Mouse (Mus musculus): ENCODE data around the gene Arhgap8.
"Not testable (repeated sequence)": the region's sequence is repeated elsewhere in the genome, so short reads cannot be mapped to it uniquely, and the experiment has no call there.

Arhgap8 gene

GRCm38 (mm10) chr15:84736346-84736993, 16.6 kb downstream of the Arhgap8 start:
- DNase-seq (ENCODE audit: low spot score in 2 of 2): no peak

GRCm38 (mm10) chr15:84736994-84737346, 17.1 kb downstream of the Arhgap8 start:
- no peak for DNase-seq (ENCODE audit: low spot score in 2 of 2)

DNA sequence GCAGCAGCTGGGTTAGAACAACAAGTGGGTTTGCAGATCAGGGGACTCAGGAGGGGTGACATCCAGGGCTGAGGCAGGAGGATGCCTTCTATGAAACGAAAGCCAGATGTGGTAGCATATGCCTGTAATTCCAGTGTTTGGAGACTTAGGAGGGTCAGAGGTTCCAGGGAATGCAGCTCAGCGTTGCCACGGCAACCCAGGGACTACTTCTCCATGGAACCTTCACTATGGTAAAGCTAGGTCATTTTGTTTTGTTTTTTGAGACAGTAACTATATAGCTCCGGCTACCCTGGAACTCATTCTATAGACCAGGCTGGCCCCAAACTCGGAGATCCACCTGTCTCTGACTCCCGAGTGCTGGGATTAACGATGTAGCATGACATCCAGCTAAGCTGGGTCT, 18.4 kb downstream of the Arhgap8 start:
- DNase-seq (ENCODE audit: low spot score in 2 of 2): no peak

GRCm38 (mm10) chr15:84741573-84741972, 21.7 kb downstream of the Arhgap8 start:
- no peak for DNase-seq (ENCODE audit: low spot score in 2 of 2)

DNA sequence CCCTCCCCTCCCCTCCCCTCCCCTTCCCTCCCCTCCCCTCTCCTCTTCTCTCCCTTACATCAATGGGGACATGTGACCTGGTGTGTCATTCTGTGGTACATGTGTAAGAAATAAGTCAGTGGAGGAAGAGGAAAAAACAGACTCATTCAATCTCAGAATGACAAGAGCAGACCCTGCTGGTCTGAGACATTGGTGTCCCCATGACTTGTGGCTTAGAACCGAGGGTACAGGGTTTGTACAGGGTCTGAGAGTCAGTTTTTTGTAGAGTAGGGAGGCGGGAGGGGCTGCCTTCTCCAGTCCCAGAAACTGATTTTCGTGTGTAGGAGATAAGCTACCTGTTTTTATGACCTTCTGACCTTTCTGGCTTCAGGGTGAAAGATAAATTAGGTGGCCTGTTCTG, 23.5 kb downstream of the Arhgap8 start:
- DNase-seq (ENCODE audit: low spot score in 2 of 2): no peak

- DNase-seq (ENCODE audit: low spot score in 2 of 2): no peak
These were observed 24.5 kb downstream of the Arhgap8 start for GRCm38 (mm10) chr15:84744308-84744707.

- DNase-seq (ENCODE audit: low spot score in 2 of 2): no peak
These were observed 26.0 kb downstream of the Arhgap8 start for GRCm38 (mm10) chr15:84745831-84746230.

DNA sequence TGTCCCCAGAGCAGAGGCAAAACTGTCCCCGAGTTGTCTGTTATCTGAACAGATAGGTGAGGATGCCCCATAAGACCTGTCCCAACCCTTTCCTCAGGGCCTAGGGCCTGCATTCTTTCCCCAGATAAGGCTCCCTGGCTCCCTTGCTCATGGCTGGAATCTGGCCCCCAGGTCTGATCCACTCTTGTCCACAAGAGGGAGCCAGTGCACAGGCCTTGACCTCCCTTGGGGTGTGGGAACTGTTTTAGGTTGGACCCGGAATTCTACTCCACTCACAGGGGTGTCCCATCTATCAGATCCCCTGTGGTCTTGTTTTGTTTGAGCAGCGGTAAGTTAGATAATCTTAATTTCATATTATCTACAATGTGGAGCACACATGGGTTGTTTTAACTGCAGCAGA, 35.1 kb downstream of the Arhgap8 start:
- peak in 1 of 2 experiments; percentile 44 for DNase-seq (ENCODE audit: low spot score in 2 of 2)

- DNase-seq (ENCODE audit: low spot score in 2 of 2): no peak
These were observed 36.6 kb downstream of the Arhgap8 start for GRCm38 (mm10) chr15:84756426-84756825.

DNA sequence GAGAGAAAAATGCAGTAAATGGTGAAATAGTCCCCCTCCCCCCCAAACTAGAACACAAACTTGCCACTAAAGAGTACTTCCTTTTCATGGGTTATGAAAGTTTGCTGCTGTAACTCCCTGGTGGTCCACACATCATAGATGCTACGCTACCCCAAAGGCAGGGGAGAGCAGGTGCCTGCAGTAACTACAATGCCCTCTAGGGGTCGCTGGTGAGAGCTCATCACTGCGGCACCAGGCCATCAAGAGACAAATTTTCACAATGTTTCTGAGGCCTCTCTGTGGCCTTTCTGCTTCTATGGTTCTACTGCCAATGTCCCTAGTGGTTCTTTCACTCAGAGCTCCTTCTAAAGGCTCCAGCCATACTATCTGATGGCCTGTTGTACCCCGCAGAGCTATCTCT, 38.6 kb downstream of the Arhgap8 start:
- DNase-seq (ENCODE audit: low spot score in 2 of 2): peak in 1 of 2 experiments; percentile 28

- no peak for DNase-seq (ENCODE audit: low spot score in 2 of 2)
These were observed 43.0 kb downstream of the Arhgap8 start for GRCm38 (mm10) chr15:84762712-84763422.

- DNase-seq (ENCODE audit: low spot score in 2 of 2): no peak
These were observed 43.6 kb downstream of the Arhgap8 start for GRCm38 (mm10) chr15:84763423-84763812.

DNA sequence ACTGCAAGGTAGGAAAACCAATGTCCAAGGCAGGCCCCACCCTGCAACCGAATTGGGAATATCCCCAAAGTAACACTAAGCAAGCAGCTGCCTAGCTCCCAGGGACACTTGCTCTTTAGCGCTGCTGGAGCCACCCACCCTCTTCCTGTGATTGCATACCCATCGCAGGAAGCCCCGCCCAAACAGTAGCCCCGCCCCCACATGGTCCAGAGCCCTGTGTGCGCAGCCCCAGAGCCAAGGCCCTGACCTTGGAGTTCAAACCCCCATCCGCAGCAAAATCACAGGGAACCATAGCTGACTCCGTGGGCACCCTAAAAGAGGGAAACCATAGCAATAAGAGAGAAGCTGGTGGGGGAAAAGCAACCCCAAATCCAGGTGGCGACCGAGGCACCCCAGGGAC, 46.8 kb downstream of the Arhgap8 start:
- no peak for DNase-seq (ENCODE audit: low spot score in 2 of 2)

GRCm38 (mm10) chr15:84768531-84768930, 48.7 kb downstream of the Arhgap8 start:
- DNase-seq (ENCODE audit: low spot score in 2 of 2): not testable (repeated sequence)

- no peak for DNase-seq (ENCODE audit: low spot score in 2 of 2)
These were observed 49.9 kb downstream of the Arhgap8 start for GRCm38 (mm10) chr15:84769641-84770341.

DNA sequence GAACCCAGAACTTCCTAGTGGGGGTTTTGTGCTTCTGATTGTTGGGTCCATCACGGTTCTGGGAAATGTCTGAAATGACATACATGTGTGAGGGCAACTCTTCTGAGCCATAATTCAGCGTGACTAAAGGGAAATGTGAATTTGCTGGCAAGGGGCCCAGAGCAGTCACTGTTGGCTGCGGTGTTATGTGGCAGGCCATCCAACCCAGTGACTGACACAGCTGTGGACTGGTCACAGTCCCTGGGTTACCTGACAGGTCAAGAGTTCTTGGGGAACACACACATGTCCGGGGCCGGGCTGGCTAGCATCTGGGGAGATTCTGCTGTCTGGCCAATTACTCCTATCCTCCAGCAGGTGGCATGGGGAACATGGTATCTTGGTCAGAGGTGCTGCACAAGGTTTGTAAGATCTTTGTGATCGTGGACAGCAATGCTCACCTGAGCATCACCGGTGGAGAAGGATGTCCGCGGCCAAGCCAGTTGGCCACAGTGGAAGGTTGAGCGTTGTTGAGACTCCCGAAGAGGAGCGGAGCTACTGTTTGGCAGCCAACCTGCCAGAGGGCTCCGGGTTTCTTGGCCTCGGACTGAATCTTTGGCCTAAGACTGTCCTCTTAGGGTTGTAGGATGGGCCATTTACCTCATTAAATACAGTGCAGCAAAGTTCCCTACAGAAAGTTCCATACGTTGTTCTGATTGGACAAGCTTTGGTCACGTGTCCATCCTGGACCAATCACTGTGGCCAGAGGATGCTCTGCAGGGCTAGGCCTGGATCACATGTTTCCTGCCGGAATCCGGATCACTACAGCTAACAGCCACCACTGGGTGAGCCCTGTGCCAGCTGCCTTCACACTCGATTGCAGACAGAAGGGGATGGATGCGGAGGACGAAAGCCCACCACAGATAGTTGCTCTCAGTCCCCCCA, 52.6 kb downstream of the Arhgap8 start:
- DNase-seq (ENCODE audit: low spot score in 2 of 2): no peak

- DNase-seq (ENCODE audit: low spot score in 2 of 2): no peak
These were observed 55.7 kb downstream of the Arhgap8 start for GRCm38 (mm10) chr15:84775421-84776174.

DNA sequence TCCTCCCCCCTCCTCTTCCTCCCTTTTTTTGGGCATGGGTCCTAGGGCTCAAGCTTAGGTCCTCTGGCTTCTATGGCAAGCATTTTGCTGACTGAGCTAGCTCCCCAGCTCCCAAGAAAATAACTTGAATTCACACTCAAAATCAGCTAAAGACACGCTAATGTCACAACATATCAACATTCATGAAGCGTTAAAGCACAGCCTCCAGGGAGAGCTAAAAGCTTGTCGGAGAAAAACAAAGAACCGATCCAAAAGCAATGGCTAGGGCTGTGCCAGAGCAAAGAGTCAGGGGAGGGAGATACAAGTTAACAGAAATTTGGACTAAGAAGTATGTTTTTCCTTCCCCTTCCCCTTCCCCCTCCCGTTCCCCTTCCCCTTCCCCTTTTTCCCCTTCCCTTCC, 58.7 kb downstream of the Arhgap8 start:
- no peak for DNase-seq (ENCODE audit: low spot score in 2 of 2)

- DNase-seq (ENCODE audit: low spot score in 2 of 2): no peak
These were observed 65.0 kb downstream of the Arhgap8 start for GRCm38 (mm10) chr15:84784812-84785211.

GRCm38 (mm10) chr15:84787161-84787560, 67.3 kb downstream of the Arhgap8 start:
- DNase-seq (ENCODE audit: low spot score in 2 of 2): no peak

DNA sequence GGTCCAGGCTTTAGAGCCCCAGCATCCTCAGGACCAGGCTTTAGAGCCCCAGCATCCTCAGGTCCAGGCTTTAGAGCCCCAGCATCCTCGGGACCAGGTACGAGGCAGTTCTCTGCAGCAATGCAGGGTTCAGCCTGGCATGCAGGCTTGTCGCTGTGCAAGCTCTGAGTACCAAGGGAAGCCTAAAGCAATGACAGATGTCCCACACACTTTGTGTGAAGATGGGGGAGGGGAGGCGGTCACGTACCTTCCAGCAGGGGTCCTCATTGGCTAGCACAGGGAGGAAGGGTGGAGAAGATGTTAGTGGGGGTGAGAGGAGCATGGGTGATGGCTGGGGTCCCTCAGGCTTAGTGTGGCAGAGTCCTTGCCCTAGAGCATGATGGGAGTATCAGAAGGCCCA, 73.8 kb downstream of the Arhgap8 start:
- DNase-seq (ENCODE audit: low spot score in 2 of 2): no peak

Measured in spleen, postnatal 14 days (tissue).